Mouse (Mus musculus): ENCODE measurements at regions not wholly inside any gene's neighbourhood (a gene's known extent, or its start where the extent isn't known, plus 50 kb on each side); places are given as distances from the start of the nearest gene placed in this dataset.

DNA sequence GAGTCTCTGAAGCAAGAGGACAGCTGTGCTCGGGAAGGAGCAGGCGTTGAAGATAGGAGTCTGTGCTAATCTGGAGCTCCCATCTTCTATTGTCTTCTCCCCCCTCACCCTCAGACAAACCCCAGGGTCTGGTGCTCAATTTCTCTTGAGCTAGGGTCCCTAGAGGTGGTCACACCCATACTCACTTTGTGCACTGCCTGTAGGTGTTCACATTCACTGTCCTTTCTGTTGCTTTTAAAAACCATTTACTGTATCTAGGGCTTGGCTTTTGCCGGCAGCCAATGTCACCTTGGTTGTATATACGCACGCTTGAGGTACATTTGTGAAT, 319.6 kb upstream of the Jarid2 start:
- DNase-seq, result no peak

DNA sequence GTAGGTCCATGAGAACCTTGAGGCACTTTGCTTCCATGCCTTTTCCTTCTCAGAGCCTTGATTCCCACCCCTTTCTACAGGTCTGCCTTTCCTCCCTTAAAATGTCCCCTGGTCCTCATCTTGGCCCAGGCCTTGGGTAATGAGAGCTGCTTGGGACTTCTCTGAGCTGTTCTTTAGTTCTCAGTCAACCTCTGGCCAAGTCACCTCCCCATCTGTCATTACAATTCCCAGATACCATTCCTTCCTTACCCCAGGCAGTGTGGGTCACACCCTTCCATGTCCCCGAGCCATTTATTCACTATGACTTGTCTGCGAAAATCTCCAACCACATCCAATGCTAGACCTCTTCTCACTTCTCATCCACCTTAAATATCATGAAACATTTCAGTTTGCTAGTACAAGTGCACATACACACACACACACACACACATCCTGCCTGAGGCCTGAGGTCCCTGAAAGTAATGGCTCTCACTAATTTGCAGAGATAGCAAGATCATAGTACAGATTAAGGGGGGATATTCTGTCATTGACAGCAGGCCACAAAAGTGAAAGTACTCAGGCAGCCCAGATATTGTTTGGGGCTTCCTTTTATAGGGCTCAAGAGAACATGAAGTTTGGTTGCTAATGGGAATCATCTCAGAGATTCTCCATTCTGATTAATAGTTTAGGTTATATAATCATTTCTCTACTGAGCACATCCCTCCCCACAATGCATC, 317.3 kb upstream of the Jarid2 start:
- DNase-seq, result no peak

DNA sequence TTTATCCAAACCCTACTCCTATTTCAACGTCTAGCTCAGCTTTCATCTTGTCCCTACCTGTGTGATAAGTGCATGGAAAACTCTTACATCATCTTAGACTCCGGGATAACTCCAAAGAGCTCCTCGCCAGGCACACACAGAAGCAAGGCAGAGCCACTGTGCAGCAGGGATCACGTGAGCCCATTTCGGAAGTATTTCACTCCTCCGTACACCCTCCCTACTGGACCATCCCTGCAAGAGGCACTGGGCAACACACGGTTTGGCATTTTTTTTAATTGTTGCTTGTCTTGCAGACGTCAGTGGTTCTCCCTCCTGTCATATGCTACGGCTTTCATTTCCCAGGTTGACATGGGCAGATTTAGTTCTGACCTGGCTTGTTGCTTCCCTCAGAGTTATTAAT, 316.0 kb upstream of the Jarid2 start:
- no peak for DNase-seq

DNA sequence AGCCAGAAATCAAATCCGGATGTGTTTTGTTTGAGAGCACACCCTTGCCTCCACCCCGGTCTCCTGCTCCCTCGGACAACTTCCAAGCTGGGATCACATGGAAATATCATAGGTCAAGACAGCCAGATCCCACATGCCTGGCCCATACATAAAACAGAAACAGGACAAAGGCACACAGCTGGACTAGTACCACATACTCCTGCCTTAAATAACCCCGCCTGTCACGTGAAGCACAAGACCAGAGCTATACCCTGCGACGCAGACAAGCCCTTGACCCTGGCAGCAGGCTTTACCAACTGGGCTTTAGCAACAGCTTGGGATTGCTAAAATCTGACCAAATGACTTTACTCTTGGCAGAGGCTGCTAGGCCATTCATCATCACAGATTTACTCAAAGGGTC, 313.3 kb upstream of the Jarid2 start:
- peak; percentile 67 for DNase-seq

DNA sequence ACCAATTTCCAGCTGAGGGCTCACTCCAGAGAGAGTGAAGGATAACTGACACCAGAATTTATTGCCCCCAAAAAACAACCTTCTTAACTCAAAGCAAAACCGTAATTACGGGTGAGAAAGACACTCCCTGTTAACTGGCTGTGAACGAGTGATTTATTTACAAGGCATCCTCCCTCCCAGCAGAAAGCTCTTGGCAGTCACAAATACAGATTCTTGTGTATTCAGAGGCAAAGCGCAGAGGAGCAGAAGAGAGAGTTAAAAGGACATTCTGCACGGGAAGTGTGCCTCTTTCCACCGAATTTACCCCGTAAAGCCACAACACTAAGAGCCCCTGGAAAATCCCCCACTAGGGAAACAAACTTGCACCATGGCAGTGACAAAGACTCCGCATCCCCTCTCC, 312.3 kb upstream of the Jarid2 start:
- DNase-seq, result no peak

DNA sequence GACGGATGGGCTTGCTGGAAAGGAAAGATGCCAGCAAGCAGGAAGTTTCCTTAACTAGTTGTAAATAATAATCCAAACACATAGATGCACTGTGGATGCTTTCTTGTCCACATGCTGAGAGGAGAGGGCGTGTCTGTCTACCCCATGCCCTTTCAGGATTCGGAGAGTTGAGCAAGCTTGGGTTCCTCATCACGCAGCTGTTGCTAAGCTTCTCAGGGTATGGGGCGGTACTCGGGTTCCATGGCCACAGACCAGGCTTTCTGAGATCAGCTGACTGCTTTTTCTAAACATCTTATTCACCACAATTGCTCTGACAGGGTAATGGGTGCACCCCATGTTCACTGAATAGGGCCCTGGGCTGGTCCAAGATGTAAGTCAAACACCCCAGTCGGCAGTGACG, 310.2 kb upstream of the Jarid2 start:
- no peak for DNase-seq

DNA sequence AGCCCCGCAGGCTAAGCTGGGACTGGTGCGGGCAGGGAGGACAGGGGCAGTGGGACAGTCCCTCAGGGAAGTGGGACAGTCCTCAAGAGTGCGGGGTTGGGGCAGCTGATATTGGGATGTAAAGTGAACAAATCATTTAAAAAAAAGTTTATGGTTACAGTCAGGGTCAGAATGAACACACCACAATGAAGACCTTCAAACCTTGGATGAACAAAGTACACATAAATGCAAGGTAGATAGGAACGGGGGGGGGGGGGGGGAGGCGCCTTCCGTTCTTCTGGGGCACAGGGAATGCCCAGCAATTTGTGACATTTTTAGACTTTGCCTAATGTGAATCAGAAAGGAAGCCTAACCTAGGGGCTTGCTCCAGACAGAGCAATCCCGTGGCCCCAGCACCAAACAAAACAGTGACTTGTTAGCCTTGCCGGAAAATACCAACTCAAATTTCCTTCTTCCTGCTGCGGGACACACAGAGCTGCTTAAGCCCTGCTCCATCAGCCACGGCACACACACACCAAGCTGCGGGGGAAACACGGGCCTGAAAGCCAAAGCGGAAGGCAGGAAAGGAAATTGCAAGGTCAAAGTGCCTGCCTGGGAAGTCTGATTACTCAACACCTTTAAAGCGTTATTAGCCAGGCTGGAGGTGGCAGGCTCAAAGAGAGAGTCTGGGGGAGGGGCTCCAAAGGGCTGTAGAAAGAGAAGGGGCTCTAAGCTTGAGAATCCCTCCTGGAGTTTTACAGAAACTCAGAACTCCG, 309.6 kb upstream of the Jarid2 start:
- DNase-seq, result peak; percentile 77

DNA sequence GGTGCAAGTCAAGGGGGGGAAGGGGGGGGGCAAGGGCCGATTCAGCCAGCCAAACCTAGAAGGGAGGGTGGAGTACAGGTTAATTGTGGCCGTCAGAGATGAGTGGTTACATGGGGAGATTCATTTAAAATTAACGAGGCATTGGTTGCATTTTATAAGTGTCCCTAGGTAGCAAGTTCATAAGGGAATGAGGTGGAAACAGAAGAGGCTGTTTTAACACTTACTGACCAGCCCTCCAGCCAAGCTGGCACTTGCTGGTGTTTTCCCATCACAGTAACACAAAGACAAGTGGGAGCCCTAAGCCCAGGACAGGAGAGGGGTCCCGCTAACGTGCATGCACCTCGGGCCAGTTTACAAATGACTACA, 309.1 kb upstream of the Jarid2 start:
- DNase-seq, result no peak

DNA sequence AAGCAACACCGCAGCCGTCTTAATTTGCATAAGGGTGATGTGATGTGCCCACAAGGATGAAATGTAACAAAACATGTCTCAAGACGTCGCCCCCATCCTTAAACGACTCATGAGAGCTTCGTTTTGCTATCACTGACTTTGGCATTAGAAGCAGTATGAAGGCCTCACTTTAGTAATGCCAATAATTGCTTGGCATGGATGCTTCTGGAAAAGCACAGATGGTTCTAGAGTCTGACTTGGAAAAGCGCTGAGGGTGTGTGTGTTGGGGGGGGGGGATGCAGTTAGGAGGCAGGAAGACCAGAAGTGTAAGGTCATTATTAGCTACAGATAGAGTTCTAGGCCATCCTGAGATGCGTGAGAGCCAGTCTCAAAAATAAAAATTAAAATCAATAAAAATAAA, 308.3 kb upstream of the Jarid2 start:
- DNase-seq, result no peak

DNA sequence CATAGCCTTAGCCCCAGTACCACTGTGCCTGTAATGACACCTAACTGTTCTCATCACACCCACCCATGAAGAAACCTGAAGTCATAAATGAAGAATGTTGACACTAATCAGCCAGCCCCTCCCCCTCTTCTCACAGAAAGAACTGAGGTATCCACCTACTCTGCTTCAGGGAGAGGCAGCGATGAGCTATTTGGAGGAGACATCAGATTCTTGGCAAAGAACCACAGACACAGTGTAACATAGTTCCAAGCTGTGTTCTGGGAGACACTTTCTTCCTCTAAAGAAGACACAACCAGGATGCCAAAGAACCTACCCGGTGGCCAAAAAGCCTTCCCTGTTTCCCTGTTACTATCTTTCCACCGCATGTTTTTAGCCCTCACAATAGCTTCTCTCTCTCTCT, 307.8 kb upstream of the Jarid2 start:
- no peak for DNase-seq

DNA sequence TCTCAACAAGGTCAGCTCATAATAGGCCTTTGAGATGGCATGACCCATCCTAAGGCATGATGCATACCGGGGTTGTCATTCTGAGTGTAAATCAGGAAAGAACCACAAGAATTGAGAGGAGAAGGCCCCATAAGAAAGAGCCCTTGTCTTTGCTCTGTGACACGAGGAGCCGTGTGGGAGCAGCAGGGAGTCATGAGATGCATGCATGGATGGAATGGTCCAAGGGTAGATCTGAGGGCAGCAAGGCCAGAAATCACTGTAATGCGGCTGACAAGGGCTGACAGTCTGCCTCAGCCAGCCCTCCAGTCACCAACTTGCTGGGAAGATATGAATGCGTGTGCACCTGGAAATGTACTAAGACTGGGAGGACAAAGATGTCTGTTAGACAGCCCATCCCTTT, 307.4 kb upstream of the Jarid2 start:
- DNase-seq, result no peak

DNA sequence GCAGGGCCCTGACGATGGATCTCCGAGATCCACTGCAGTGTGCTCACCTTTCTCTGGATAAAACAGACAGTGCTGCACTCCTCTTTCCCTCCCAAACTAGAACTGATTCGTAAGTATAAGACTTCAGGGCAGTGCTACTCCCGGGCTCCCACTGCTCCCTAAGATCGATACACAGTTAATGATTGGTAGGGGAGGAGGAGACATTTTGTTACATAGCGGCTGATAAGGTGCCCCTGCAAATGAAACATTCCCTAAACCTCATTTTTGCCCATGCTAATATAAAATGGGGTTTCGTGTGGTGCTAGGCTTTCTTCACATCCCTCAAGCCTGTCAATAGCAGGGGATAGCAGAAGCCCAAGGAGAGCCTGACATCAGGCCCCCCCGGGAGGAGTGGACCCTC, 298.8 kb upstream of the Jarid2 start:
- DNase-seq, result no peak

DNA sequence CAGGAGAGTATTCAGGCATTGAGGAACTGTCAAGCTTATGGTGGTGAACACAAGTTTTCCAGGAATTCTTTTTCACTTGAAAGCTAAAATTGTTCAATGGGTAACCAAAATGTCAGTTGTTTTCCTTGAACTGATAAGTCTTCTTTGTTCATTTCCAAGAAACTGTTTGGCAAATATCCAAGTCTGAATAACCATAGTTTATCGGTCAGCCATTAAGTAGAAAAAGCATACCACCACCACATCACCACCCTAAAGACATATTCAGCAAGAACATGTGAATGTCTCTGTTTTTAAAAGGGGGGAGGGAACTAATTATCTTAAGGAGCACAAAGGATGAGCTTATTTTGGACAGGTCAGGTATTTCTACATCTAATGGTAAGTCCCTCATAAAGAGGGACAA, 291.6 kb upstream of the Jarid2 start:
- no peak for DNase-seq

DNA sequence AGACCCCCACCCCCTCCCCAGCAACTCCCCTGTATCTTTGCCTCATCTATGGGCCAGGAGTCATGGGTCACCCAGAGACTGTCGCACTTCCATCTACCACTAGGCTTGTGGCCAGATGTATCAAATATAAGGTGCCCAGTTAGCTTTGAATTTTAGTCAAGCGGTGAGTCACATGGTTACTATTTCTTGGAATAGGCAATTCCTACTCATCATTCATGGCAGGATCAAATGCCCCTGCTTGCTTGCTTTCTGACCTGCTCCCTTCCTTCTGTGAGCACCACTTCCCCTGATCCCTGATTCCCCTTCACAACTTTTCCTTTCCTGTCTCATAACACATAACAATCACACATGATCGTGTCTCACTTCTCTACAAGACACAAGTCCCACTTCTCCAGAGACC, 288.2 kb upstream of the Jarid2 start:
- no peak for DNase-seq

DNA sequence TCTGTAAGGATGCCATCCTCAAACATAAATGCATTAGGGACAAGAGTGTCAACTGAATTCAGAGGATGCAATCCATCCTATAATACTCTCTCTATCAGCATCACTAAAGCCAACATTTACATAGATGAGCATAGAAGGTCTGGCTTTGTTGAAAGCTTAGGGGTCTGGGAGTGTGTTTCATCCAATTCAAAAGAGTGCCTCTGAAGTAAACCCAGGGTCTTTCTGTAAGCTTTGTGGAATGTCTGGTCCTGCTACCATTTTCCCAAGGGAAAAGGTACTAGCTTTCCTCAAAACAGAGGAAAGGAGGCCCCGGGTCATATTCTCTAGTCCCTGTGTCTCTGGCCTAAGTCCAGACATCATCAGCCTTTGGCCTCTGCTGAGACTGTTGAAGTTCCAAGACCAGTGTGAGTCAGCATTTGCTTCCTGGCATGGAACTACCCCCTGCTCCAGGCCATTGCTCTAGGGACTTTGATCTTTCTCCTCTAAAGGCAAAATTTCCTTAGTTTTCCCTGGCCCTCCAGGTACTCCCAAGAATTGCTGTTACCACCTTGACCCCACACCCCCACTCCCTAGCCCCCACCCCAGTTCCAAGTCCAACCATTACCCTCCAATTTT, 280.0 kb upstream of the Jarid2 start:
- DNase-seq, result peak; percentile 79

DNA sequence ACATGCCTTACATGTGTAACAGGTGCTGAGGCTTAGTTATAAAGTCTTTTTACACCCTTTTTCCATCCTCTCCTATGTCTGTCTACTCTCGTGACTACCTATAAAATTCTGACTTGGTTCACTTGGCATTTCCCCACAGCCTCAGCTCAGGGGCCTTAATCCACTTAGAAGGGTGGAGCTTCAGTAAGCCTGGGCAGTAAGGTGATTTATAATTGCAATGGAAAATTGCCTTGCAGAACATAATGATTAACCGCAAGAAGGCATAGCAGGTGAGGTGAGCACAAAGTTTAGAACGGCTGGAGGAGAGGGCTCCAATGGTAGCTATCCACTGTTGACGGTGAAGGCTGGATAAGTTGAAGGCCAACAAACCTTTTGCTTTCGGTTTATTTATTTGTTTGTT, 278.1 kb upstream of the Jarid2 start:
- peak; percentile 48 for DNase-seq

DNA sequence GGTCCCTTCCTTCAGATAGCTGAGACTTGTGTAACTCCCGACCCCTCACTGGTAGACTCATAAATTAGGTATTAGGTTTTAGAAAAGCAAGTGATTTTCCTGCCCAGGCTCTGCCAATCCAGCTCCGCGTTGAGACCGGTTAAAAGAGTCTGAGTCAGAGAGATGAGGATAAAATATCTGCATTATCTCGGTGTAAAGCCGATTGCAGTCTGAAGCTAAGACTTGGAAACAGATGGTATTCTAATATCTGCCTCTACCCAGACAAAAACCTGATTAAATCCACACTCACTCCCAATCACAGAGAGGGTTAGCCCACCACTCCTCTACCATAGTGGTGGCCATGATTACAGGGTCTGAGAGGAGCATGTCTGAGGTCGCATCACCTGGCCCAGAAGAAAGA, 276.1 kb upstream of the Jarid2 start:
- no peak for DNase-seq

DNA sequence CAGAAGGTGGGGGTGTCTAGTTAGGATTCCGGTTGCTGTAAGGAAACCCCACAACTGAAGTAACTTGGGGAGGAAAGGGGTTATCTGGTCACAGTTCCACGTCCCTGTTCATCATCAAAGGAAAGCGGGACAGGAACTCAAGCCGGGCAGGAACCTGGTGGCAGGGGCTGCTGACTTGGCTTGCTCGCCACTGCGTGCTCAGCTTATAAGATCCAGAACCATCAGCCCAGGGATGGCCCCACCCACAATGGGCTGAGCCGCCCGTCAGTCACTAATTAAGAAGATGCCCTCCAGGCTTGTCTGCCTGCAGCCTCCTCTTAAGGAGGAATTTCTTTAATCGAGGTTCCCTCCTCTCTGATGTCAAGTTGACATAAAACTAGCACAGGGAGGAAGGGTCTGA, 275.1 kb upstream of the Jarid2 start:
- DNase-seq, result peak; percentile 49

DNA sequence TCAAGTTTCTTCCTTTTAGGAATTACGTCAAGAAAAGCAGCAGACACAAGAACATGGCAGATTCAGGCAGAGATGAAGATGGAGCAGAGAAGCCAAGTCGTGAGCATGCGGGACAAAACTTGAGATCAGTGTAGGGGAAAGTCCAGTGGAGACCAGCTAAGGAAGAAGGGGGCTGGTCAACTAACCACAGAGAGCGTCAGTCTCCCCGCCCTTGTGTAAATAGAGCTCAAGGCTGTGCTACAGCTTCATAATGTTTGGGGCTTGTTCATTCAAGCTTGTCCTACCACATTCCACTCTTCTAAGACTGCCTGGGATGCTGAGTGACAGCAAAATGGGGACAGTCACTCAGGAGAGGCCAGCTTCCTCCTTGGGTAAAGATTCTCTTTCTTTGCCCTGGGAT, 274.1 kb upstream of the Jarid2 start:
- peak; percentile 34 for DNase-seq

DNA sequence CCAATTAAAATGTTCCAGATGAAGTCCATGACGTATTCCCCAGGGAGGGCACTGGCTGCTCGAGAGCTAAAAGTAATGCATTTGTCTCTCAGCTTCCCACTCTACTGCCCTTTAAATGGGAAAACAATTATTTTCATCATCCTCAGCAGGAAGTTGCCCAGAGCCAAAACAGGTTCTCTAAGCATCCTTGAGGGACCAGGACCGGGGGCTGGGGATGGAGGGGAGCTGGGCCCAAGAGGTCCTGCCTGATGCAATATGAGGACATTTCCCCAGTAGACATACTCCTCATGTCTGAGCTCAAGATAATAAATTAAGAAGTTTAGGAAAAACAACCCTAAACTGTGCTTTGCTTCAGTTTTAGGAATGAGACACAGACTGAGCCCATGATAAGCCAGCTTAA, 270.5 kb upstream of the Jarid2 start:
- DNase-seq, result no peak

DNA sequence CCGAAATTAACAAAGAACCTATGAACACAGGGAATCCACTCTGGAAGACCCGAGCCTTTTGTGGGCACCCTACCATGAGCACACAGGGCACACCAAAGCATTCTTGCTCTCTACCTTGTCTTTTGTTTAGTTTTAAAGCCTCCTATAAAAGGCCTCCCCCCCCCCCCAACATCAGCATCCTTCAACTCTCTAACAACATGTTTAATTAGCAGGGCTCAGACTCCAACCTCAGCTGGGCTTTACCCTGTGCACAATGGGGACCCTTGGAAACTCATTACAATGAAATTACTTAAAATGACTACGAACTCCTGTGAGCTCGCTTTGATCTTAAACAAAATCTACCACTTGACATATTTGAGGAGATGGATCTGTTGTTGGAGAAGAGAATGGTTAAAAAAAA, 270.1 kb upstream of the Jarid2 start:
- no peak for DNase-seq

DNA sequence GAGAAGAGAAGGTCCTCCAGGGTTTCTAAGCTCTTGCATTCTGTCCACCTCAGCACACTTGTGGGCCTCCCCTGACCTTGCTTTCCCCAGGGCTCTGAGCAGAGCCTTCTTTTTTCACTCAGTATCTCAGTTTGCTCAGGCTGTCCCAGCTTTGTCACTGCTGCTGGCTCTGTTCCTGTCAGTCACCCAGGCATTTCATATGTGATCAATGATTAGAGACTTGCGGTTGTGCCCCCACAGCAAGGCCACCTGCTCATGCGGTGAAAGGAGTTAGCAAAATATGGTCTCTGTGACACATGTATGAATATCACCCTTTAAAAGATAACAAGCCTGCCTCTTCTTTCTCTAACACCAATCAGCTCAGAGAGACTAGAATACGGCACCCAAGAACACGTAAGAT, 265.6 kb upstream of the Jarid2 start:
- DNase-seq, result no peak

DNA sequence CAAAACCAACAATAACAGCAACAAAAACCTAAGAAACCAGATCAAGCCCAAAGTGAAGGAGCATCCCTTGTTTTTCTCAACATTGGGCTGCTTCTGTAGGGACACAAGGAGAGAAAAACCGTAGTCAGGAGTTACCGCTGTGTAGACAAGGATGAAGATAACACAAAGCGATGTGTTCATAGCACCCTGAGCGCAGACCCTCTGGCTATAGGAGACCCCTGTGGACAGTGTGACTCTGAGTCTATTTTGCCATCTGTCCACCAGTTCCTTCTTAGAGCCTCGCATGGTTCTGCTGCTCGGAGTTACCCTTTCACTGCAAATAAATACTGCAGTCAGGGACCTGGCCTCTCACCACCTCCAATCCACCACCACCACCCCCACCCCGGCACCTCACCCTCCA, 263.7 kb upstream of the Jarid2 start:
- no peak for DNase-seq

DNA sequence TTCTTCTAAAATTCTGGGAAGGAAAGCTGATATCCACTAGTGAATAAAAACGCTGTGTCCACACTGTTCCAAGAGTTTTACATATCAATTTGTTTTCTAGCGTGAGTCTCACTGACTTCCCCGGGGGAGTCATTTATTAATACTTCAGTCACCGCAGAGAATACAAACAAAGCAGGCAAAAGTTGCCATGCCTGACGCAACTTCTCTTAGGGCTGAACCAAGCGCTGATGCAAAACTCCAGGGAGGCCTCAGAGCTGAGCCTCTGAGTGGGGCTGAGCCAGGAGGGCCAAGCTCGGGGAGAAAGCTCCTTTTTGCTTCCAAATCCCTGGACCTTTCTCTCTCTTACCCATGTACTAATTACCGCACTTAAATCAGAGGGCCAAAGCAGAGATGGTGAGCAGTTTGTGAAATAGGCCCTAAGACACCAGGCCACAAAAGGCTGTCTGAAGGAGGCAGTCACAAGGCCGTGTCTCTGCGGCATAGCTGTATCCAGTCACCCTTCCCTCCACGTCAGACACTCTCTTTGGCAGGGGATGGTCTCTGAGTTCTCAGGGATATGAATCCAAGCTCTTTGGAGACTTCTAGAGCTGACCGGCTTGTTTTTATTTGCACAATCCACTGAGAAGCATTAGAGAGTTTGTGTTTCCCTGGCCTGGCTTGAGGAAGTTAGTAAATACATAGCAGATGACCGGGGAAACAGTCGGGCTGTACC, 260.2 kb upstream of the Jarid2 start:
- DNase-seq, result peak; percentile 39

Measured in kidney, postnatal 10 days (tissue).